Mouse (Mus musculus) limb, embryonic 14.5 days (tissue): ENCODE results near the gene Rnd3. TPM values are rescaled to one million over a fixed set of nuclear protein-coding genes. Genes with fewer than 3 reads are reported as not detected.

ENCODE experiments used
- ATAC-seq: fragments of 200-750 bp; cut with Nextera tagmentation; 2 replicates; pipeline ENCODE4 v1.8.0; 2017; ENCODE audit warnings: low read depth, moderate number of reproducible peaks, moderate TSS enrichment; ENCODE audit not compliant: low FRiP score
- DNase-seq: peaks from one replicate; pipeline ENCODE4 v3.0.0-alpha.2; 2015; ENCODE audit warnings: low spot score
- H3K27ac ChIP-seq: fragments of 300-500 bp; sonication (generic); replicated peaks from 2 replicates; pipeline ENCODE4 v1.5.1; 2014; ENCODE audit warnings: low read depth, mild to moderate bottlenecking, low read length, moderate library complexity, mixed read lengths
- H3K27me3 ChIP-seq: fragments of 300-500 bp; sonication (generic); 2 replicates; pipeline ENCODE4 v1.6.1; 2014; ENCODE audit warnings: low read length, mixed read lengths; ENCODE audit not compliant: control insufficient read depth, insufficient read depth
- H3K36me3 ChIP-seq: fragments of 300-500 bp; sonication (generic); 2 replicates; pipeline ENCODE4 v1.6.1; 2014; ENCODE audit warnings: mild to moderate bottlenecking, low read length, moderate library complexity, mixed read lengths; ENCODE audit not compliant: control insufficient read depth, insufficient read depth
- H3K4me1 ChIP-seq: fragments of 300-500 bp; sonication (generic); 2 replicates; pipeline ENCODE4 v1.6.1; 2014; ENCODE audit warnings: antibody characterized with exemption, low read length, mixed read lengths; ENCODE audit not compliant: control insufficient read depth, insufficient read depth
- H3K4me2 ChIP-seq: fragments of 300-500 bp; sonication (generic); replicated peaks from 2 replicates; pipeline ENCODE4 v1.6.1; 2014; ENCODE audit warnings: low read depth, mild to moderate bottlenecking, low read length, moderate library complexity; ENCODE audit not compliant: severe bottlenecking
- H3K4me3 ChIP-seq: fragments of 300-500 bp; sonication (generic); replicated peaks from 2 replicates; pipeline ENCODE4 v1.5.1; 2014; ENCODE audit warnings: low read length
- H3K9ac ChIP-seq: fragments of 300-500 bp; sonication (generic); 2 replicates; pipeline ENCODE4 v1.6.1; 2014; ENCODE audit warnings: mild to moderate bottlenecking, low read depth, low read length, moderate library complexity; ENCODE audit not compliant: severe bottlenecking
- H3K9me3 ChIP-seq: fragments of 300-500 bp; sonication (generic); 2 replicates; pipeline ENCODE4 v1.6.1; 2016; ENCODE audit warnings: low read length; ENCODE audit not compliant: control insufficient read depth
- POLR2A ChIP-seq: fragments of 200-500 bp; IDR thresholded peaks from 2 replicates; pipeline ENCODE4 v1.8.0; 2012; ENCODE audit warnings: inconsistent platforms, mild to moderate bottlenecking, moderate library complexity, borderline replicate concordance; ENCODE audit not compliant: insufficient read depth, insufficient read length; ENCODE audit errors: extremely low read depth
- WGBS: fragments of 180-500 bp; shearing (Covaris S2); extraction: QIAGEN DNeasy Blood & Tissue Kit; methylation state at CpG from one replicate; pipeline ENCODE4 v1.1.7; 2014; 5-methylcytosine and 5-hydroxymethylcytosine counted together
- polyA plus RNA-seq, 2 experiments: library from polyadenylated mRNA; depleted of rRNA in 1 of 2; stranded (reverse) in 1 of 2; unstranded in 1 of 2; fragments of >200 nt; fragmentation: Nextera tagmentation in 1 of 2; extraction: Ambion mirVana in 1 of 2; gene quantifications; 2 replicates each; pipeline versions ENCODE4 v1.2.1 to v1.2.3; 2012 to 2014

Rnd3 gene
- polyA plus RNA-seq, 2 experiments, result 68.8 to 162 TPM

DNA sequence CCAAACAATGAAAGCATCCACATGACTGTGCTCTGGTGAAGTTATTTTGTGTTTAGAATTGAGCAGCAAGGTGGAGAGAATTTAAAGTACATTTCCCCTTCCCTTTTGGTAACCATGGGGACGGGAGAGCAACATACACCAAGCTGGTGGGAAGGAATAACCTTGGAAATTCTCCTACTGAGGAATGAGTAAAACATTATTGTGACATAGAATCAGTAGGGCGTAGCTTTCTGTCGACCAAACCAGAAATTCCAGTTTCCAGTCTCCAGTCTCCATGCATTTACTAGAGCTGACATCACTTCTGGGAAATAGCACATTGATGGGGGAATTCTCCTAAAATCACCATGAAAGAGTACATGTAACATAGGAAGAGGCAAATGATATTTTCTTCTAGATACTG lies 28.7 kb upstream of the Rnd3 start:
- Histone ChIP-seq H3K27me3 (no peaks in the 10 kb centered on the region), H3K4me1 (no peaks in the 10 kb centered on the region), H3K36me3 (no peaks in the 10 kb centered on the region), H3K9ac (no peak overlapping the region), H3K9me3 (no peaks in the 10 kb centered on the region), H3K4me2 (no peak overlapping the region), H3K27ac (no peak overlapping the region), H3K4me3 (no peak overlapping the region)
- ATAC-seq, result no peak
- 62% methylated on average over 3 of the region's 3 CpGs for WGBS
- no peak for TF ChIP-seq POLR2A
- peak; percentile 47 for DNase-seq

DNA sequence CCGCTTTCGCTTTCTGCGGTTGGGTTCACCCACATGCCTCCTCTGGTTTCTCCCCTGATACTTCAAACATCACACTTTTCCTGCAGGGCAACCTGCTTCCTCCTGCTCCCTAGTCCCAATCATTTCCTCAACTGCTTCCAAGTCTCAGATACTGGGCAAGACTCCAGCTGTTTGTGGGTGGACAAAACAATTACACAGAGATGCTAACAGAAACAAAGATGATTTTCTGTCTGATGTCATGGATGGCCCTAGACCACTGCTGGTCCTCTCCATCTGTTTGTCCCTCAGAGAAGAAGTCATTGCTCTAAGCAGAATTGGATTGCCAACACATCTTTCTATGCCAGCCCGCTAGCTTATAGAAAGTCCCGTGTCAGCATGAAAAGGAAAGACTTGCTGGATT lies 26.4 kb upstream of the Rnd3 start:
- no peak overlapping the region for H3K4me2 ChIP-seq
- H3K9me3 ChIP-seq, result no peaks in the 10 kb centered on the region
- no peak for TF ChIP-seq POLR2A
- H3K4me3 ChIP-seq, result no peak overlapping the region
- DNase-seq, result no peak
- H3K4me1 ChIP-seq, result no peaks in the 10 kb centered on the region
- 98% methylated on average over 5 of the region's 5 CpGs for WGBS
- no peaks in the 10 kb centered on the region for H3K27me3 ChIP-seq
- ATAC-seq, result no peak
- H3K36me3 ChIP-seq, result no peaks in the 10 kb centered on the region
- no peak overlapping the region for H3K27ac ChIP-seq
- H3K9ac ChIP-seq, result no peak overlapping the region

- Histone ChIP-seq H3K4me1 (no peaks in the 10 kb centered on the region), H3K9me3 (no peaks in the 10 kb centered on the region)
These were observed 12.2 kb upstream of the Rnd3 start for GRCm38 (mm10) chr2:51161110-51161509.

GRCm38 (mm10) chr2:51148454-51148853 lies 457 bp downstream of the Rnd3 start:
- peaks cover 12% of the 10 kb centered on the region; the same call in 1 of the 2 replicates for H3K36me3 ChIP-seq
- ATAC-seq (0 out of 2 replicates have a peak, but pooled peaks have one; percentile 16), DNase-seq (peak; percentile 52)
- WGBS, result 0% methylated on average over 20 of the region's 20 CpGs
- H3K4me3 ChIP-seq, result peak overlapping the region; percentile 63
- TF ChIP-seq POLR2A, result no peak
- H3K27ac ChIP-seq, result peak overlapping the region; percentile 78
- peak overlapping the region; percentile 97 for H3K9ac ChIP-seq
- peak overlapping the region; percentile 63 for H3K4me2 ChIP-seq
- no peaks in the 10 kb centered on the region for H3K27me3 ChIP-seq
- H3K9me3 ChIP-seq, result no peaks in the 10 kb centered on the region
- H3K4me1 ChIP-seq, result peaks cover 17% of the 10 kb centered on the region

More at GRCm38 (mm10) chr2:51161110-51161509, 12.2 kb upstream of the Rnd3 start:
- 86% methylated on average over 2 of the region's 2 CpGs for WGBS
- Histone ChIP-seq H3K4me3 (no peak overlapping the region), H3K9ac (no peak overlapping the region), H3K27me3 (no peaks in the 10 kb centered on the region), H3K27ac (no peak overlapping the region), H3K4me2 (no peak overlapping the region), H3K36me3 (no peaks in the 10 kb centered on the region)
- DNase-seq, result no peak
- ATAC-seq, result no peak
- no peak for TF ChIP-seq POLR2A

- Histone ChIP-seq H3K4me1 (peaks cover 21% of the 10 kb centered on the region), H3K4me3 (peak overlapping the region; percentile 63), H3K36me3 (peaks cover 17% of the 10 kb centered on the region; the same call in 1 of the 2 replicates), H3K9ac (peak overlapping the region; percentile 97), H3K4me2 (peak overlapping the region; percentile 63), H3K27ac (peak overlapping the region; percentile 78), H3K9me3 (no peaks in the 10 kb centered on the region), H3K27me3 (no peaks in the 10 kb centered on the region)
- no peak for DNase-seq
- ATAC-seq, result peak; percentile 3; the same call in 1 of the 2 replicates
- no peak for TF ChIP-seq POLR2A
- under 1% methylated on average over 20 of the region's 20 CpGs for WGBS
These were observed 875 bp downstream of the Rnd3 start for GRCm38 (mm10) chr2:51148065-51148407.
